Mouse (Mus musculus) kidney, adult 2 months (tissue): ENCODE measurements around the gene Entpd6.

ENCODE experiments used
- CTCF ChIP-seq: fragments of 200-500 bp; conservative IDR thresholded peaks from 2 replicates; pipeline ENCODE4 v1.5.1; 2011; ENCODE audit warnings: low read depth, mild to moderate bottlenecking, control low read depth, low read length, moderate library complexity, mixed read lengths; ENCODE audit not compliant: insufficient read depth, insufficient read length
- POLR2A ChIP-seq: fragments of 200-500 bp; IDR thresholded peaks from one replicate; pipeline ENCODE4 v1.6.1; 2011; ENCODE audit warnings: low read depth, low read length, control low read depth

DNA sequence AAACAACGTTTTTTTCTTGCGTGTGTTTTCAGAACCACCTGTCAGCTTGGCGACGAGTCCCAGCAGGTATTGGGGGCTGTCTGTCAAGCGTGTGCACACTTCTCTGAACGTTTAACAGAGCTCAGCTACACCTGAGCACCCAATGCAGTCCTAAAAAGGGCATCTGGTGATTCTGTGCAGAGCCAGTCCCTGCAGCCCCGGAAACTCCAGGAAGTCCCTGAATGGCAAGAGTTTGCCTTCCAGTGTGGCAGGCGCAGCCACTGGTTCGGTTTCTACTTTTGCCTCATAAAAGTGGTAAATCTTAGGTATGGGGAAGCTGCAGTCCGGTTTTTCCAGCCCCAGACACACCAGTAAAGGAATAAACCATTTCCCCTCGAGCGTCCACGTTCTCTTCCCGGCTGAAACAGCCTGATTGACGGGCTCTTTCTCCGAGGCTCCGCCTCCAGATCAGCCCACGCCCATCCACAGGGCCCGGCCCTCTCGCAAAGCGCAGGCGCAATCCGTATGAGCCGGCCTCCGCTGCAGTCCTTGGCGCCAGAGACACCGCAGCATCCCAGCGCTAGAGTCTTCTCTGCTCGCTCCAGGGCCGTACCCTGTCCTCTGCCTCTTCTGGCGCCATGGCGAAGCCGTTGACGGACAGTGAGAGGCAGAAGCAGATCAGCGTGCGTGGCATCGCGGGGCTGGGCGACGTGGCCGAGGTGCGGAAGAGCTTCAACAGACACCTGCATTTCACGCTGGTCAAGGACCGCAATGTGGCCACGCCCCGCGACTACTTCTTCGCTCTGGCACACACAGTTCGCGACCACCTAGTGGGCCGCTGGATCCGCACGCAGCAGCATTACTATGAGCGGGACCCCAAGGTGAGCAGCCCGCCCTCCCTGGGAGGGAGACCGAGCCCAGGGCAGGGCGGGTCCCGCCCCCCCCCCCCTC, 37.7 kb downstream of the Entpd6 start, which contains the start of gene Pygb:
- TF ChIP-seq CTCF (no peak), POLR2A (peak; percentile 71)
